8 mouse cellular contexts compared by ENCODE assay signal in genomic region chr8:120368814-120369649, GRCm38 (mm10).
DNase-seq lines count a peak whose midpoint lies in the region; ATAC-seq lines count a peak whose summit lies in the region.

No protein-coding gene starts in this region.

- peak overlapping the region; percentile 41; the same call in 1 of the 2 replicates for H3K27ac ChIP-seq in hindbrain, embryonic 12.5 days

- H3K4me1 ChIP-seq in hindbrain, embryonic 12.5 days, result peaks cover 71% of the 10 kb centered on the region

- H3K9me3 ChIP-seq in hindbrain, embryonic 12.5 days (replicated peaks), result no peaks in the 10 kb centered on the region

- H3K36me3 ChIP-seq in hindbrain, embryonic 12.5 days, result no peaks in the 10 kb centered on the region

- H3K4me2 ChIP-seq in hindbrain, embryonic 12.5 days (replicated peaks), result no peak overlapping the region

- peak; percentile 100 for DNase-seq in Muller cell, postnatal 12 days (ENCODE audit: inconsistent ontology term)
- DNase-seq in cerebellum, adult 9-11 months, result peak; percentile 83
- DNase-seq in frontal cortex, postnatal 10 days (ENCODE audit: low spot score in 2 of 2), result peak; percentile 79 to 83
- DNase-seq in layer of hippocampus, postnatal 14 days (ENCODE audit: low spot score in 2 of 2), result peak; percentile 84 to 88
- peak; percentile 95 for DNase-seq in lung, postnatal 10 days
- peak; percentile 43 for DNase-seq in retina, adult 2 months (ENCODE audit: low read depth, low spot score)
- peak; percentile 90 to 94 for DNase-seq in thymus, postnatal 36 days

- H3K27me3 ChIP-seq in hindbrain, embryonic 12.5 days, result peaks cover 16% of the 10 kb centered on the region; the same call in 1 of the 2 replicates

- H3K4me3 ChIP-seq in hindbrain, embryonic 12.5 days, result no peak overlapping the region

- no peak overlapping the region for H3K9ac ChIP-seq in hindbrain, embryonic 12.5 days

- peak; percentile 57 for ATAC-seq in hindbrain, embryonic 12.5 days (ENCODE audit: low FRiP score)

- WGBS in hindbrain, embryonic 12.5 days, result 28% methylated on average over 11 of the region's 11 CpGs

Comparison
In these comparisons a context has a peak if more than half of its experiments do, and no peak if none do; other contexts are left out.
1. DNase-seq: peak in every context shown above with its lines; median percentile 100 in Muller cell, postnatal 12 days; 95 in lung, postnatal 10 days; 92 in thymus, postnatal 36 days; 86 in layer of hippocampus, postnatal 14 days; 83 in cerebellum, adult 9-11 months; 81 in frontal cortex, postnatal 10 days; 43 in retina, adult 2 months.